Mouse (Mus musculus) C2C12 (cell line): ENCODE data around the gene Palmd. TPM values are rescaled to one million over a fixed set of nuclear protein-coding genes. Genes with fewer than 3 reads are reported as not detected.

Experiments used
- H3K27me3 ChIP-seq: one replicate; pipeline ENCODE4 v1.6.1; 2011; ENCODE audit not compliant: control insufficient read depth, insufficient read depth, insufficient read length
- H3K36me3 ChIP-seq: one replicate; pipeline ENCODE4 v1.6.1; 2011; ENCODE audit not compliant: control insufficient read depth, insufficient read depth
- H3K4me3 ChIP-seq: one replicate; pipeline ENCODE4 v1.5.1; 2011; ENCODE audit warnings: mild to moderate bottlenecking, control low read depth; ENCODE audit not compliant: poor library complexity, insufficient read depth, severe bottlenecking
- H3K79me2 ChIP-seq: one replicate; pipeline ENCODE4 v1.6.1; 2011; ENCODE audit not compliant: control insufficient read depth, insufficient read depth
- H3K79me3 ChIP-seq: one replicate; pipeline ENCODE4 v1.6.1; 2011; ENCODE audit warnings: low read depth, control low read depth
- H3ac ChIP-seq: one replicate; pipeline ENCODE3; 2011; ENCODE audit warnings: low read depth; ENCODE audit not compliant: control insufficient read depth, insufficient read length
- CEBPB ChIP-seq: IDR thresholded peaks from one replicate; pipeline ENCODE4 v1.6.1; 2011; ENCODE audit warnings: low read depth, mild to moderate bottlenecking, control low read depth, moderate library complexity
- CTCF ChIP-seq: IDR thresholded peaks from one replicate; pipeline ENCODE4 v1.5.1; 2011; ENCODE audit not compliant: control insufficient read depth, insufficient read depth, insufficient read length
- FOSL1 ChIP-seq: IDR thresholded peaks from one replicate; pipeline ENCODE4 v1.8.0; 2011; ENCODE audit warnings: mild to moderate bottlenecking, low read length; ENCODE audit not compliant: poor library complexity, insufficient read depth, severe bottlenecking
- MAX ChIP-seq: IDR thresholded peaks from one replicate; pipeline ENCODE4 v1.6.1; 2011; ENCODE audit warnings: mild to moderate bottlenecking, control low read depth
- MYOD1 ChIP-seq: IDR thresholded peaks from one replicate; pipeline ENCODE4 v1.6.1; 2011; ENCODE audit warnings: low read depth; ENCODE audit not compliant: control insufficient read depth, insufficient read length
- MYOG ChIP-seq: IDR thresholded peaks from one replicate; pipeline ENCODE4 v1.6.1; 2011; ENCODE audit not compliant: control insufficient read depth, insufficient read length; ENCODE audit errors: extremely low read depth
- USF1 ChIP-seq: IDR thresholded peaks from one replicate; pipeline ENCODE4 v1.6.1; 2011; ENCODE audit warnings: low read depth, mild to moderate bottlenecking, control low read depth, moderate library complexity
- polyA plus RNA-seq: library from polyadenylated mRNA; unstranded; fragments of >200 nt; fragmentation: generic; extraction: Trizol; gene quantifications from one replicate; pipeline ENCODE4 v1.2.1, GENCODE M21; 2012; ENCODE audit warnings: missing spikeins

Palmd gene
- polyA plus RNA-seq, 1 experiment = 0.04 TPM

DNA sequence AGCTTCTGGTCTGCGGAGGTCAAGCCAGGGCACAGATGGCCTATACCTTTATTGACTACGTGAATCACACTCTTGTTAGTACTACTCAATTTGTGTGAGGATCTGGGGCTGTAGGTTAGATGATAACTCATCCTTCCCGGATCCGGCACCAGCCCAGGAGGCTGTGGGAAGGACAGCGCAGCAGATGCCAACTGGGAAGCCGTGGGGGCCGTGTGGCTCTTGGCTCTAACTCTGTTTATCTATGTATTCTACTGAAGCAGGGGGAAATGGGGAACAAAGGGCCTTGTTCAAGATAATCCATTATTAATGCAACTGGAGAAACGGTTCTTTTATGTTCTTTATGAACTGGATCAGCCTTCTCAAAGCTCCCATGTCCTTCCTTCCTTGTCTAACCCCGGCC lies 62.2 kb downstream of the Palmd start:
- TF ChIP-seq MYOD1 (no peak), CTCF (no peak), CEBPB (no peak), FOSL1 (no peak), MYOG (no peak), MAX (no peak), USF1 (no peak)
- Histone ChIP-seq H3K27me3 (no peaks in the 10 kb centered on the region), H3K36me3 (peaks cover 3% of the 10 kb centered on the region), H3K79me2 (no peaks in the 10 kb centered on the region), H3K79me3 (no peaks in the 10 kb centered on the region), H3ac (no peak overlapping the region), H3K4me3 (no peak overlapping the region)

DNA sequence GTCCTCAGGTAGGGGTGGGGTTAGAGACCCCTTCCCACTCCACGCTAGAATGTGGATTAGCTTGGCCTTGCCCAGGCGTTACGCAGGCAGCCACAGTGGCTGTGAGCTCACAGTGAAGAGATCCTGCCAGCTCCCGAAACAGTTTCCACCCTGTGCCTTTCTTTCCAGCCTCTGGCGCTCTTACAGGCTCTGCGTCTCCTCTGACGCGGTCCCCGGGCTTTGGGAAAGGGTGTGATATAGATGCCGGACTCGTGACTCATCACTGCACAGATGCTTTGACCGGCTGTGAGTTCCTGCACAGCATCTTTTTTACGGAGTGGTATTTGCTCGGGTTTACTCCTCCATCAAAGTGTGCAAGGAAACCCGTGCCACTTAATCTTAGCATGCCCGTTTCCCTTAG lies 62.9 kb downstream of the Palmd start:
- peaks cover 7% of the 10 kb centered on the region for H3K36me3 ChIP-seq
- TF ChIP-seq FOSL1 = peak; percentile 67
- TF ChIP-seq USF1 = no peak
- TF ChIP-seq MYOD1 = peak; percentile 68
- no peaks in the 10 kb centered on the region for H3K79me3 ChIP-seq
- no peaks in the 10 kb centered on the region for H3K79me2 ChIP-seq
- peak overlapping the region; percentile 46 for H3ac ChIP-seq
- H3K27me3 ChIP-seq = no peaks in the 10 kb centered on the region
- no peak overlapping the region for H3K4me3 ChIP-seq

DNA sequence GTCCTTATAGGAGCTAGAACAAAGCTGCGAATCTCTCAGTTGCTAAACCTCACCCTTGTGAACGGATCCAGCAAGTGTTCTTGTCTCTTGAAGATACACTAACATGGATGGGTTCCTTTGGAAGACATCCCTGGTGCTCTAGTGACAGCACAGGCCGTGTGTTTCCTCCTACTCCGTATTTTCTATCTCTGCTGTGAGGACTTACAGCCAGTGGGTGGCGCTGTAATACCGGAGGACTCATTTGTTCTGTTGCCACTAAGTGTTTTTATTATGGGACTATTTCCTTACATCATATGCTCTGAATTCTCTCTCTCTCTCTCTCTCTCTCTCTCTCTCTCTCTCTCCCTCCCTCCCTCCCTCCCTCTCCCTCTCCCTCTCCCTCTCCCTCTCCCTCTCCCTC lies 64.6 kb downstream of the Palmd start:
- H3K4me3 ChIP-seq = no peak overlapping the region
- peaks cover 8% of the 10 kb centered on the region for H3K36me3 ChIP-seq
- H3ac ChIP-seq = no peak overlapping the region
- H3K79me2 ChIP-seq = no peaks in the 10 kb centered on the region
- no peaks in the 10 kb centered on the region for H3K27me3 ChIP-seq
- H3K79me3 ChIP-seq = no peaks in the 10 kb centered on the region
- TF ChIP-seq MAX (no peak), CTCF (peak; percentile 57)

DNA sequence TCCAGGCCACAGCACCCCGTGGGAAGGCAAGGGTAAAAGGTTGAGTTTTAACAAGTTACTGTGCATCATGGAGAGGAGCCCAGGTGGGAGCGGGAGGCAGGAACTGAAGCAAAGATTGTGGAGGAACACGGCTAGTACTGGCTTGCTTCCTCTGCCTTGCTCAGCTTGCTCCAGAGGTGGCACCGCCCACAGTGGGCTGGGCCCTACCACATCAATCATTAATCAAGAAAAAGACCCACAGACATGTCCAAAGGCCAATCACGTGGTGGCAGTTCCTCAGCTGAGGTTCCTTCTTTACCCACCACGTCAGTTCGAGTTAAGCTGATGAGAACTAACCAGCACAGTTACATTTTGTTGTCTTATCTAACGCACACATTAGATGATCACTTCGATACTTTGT lies 75.9 kb downstream of the Palmd start:
- Histone ChIP-seq H3K27me3 (no peaks in the 10 kb centered on the region), H3K4me3 (no peak overlapping the region), H3K36me3 (peaks cover 54% of the 10 kb centered on the region), H3K79me2 (no peaks in the 10 kb centered on the region), H3K79me3 (no peaks in the 10 kb centered on the region), H3ac (no peak overlapping the region)
- TF ChIP-seq CTCF (no peak), CEBPB (no peak), FOSL1 (no peak), MAX (no peak), USF1 (no peak), MYOG (no peak), MYOD1 (no peak)

GRCm38 (mm10) chr3:116892206-116892563 lies 76.6 kb downstream of the Palmd start:
- Histone ChIP-seq H3K79me3 (no peaks in the 10 kb centered on the region), H3K36me3 (peaks cover 52% of the 10 kb centered on the region), H3ac (no peak overlapping the region), H3K27me3 (no peaks in the 10 kb centered on the region), H3K4me3 (no peak overlapping the region), H3K79me2 (no peaks in the 10 kb centered on the region)
- TF ChIP-seq MYOG (no peak), MYOD1 (no peak), MAX (no peak), CTCF (no peak)

- no peaks in the 10 kb centered on the region for H3K27me3 ChIP-seq
- H3K36me3 ChIP-seq = peaks cover 50% of the 10 kb centered on the region
- H3K79me2 ChIP-seq = no peaks in the 10 kb centered on the region
- no peak overlapping the region for H3ac ChIP-seq
- TF ChIP-seq MAX (no peak), FOSL1 (no peak), CTCF (no peak), MYOD1 (no peak), CEBPB (no peak), USF1 (no peak), MYOG (no peak)
- H3K79me3 ChIP-seq = no peaks in the 10 kb centered on the region
- H3K4me3 ChIP-seq = no peak overlapping the region
These were observed 77.2 kb downstream of the Palmd start for GRCm38 (mm10) chr3:116891436-116892205.
